Mouse (Mus musculus) kidney, postnatal 10 days (tissue): ENCODE data around the gene Axin2.
A peak's percentile ranks its signal among the peaks of the same experiment; 100 is the strongest.

Experiments used
- DNase-seq: peaks from one replicate; pipeline ENCODE4 v3.0.0; 2021; ENCODE audit warnings: mixed read lengths

Gene Axin2

GRCm38 (mm10) chr11:108980530-108980929 lies 60.4 kb downstream of the Axin2 start:
- peak; percentile 50 for DNase-seq

GRCm38 (mm10) chr11:108981012-108981411 lies 60.9 kb downstream of the Axin2 start:
- DNase-seq, result no peak

GRCm38 (mm10) chr11:108983409-108984064 lies 63.4 kb downstream of the Axin2 start:
- no peak for DNase-seq

GRCm38 (mm10) chr11:108984711-108985419 lies 64.7 kb downstream of the Axin2 start:
- DNase-seq, result no peak

GRCm38 (mm10) chr11:108985836-108986235 lies 65.7 kb downstream of the Axin2 start:
- DNase-seq, result no peak

GRCm38 (mm10) chr11:108987226-108987625 lies 67.1 kb downstream of the Axin2 start:
- no peak for DNase-seq

GRCm38 (mm10) chr11:108987705-108988104 lies 67.6 kb downstream of the Axin2 start:
- no peak for DNase-seq

- no peak for DNase-seq
Measured at GRCm38 (mm10) chr11:108988258-108988657, 68.1 kb downstream of the Axin2 start.

GRCm38 (mm10) chr11:108989940-108990339 lies 69.8 kb downstream of the Axin2 start:
- DNase-seq, result no peak

GRCm38 (mm10) chr11:108993414-108993813 lies 73.3 kb downstream of the Axin2 start:
- no peak for DNase-seq

GRCm38 (mm10) chr11:108995196-108995989 lies 75.2 kb downstream of the Axin2 start:
- DNase-seq, result peak; percentile 18

- no peak for DNase-seq
Measured at GRCm38 (mm10) chr11:108995990-108996533, 75.9 kb downstream of the Axin2 start.

- peak; percentile 67 for DNase-seq
Measured at GRCm38 (mm10) chr11:108997816-108998215, 77.7 kb downstream of the Axin2 start.
